23 mouse cellular contexts compared by ENCODE assay signal in the genomic region with DNA sequence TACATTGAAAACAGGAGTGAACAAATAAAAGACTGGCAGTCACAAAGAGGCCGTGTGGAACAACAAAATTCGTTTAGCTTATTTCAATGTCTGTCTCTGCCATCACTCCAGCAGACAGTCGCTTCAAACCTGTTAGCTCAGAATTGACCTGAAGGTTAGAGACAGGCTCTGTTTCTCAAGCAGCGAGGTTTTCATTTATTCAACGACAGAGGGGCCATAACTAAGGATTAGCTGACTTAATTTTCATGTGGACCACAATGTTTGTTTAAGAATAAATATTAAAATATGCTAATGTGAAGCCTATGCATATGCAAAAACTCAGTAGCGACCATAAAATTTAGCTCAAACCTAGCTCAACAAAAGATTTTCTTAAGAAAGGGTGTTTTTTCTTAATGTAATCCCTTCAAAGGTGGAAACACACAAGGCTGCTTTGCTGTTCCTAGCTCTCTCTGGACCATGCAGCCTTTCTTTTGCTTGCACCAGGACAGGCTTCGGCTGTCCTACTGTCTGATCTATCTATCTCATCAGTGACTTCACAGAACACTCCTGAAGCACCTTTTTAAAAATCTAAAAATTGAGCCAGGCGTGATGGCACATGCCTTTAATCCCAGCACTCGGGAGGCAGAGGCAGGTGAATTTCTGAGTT.
DNase-seq lines count a peak whose midpoint lies in the region; ATAC-seq and TF ChIP-seq lines count a peak whose summit lies in the region.
"Had no signal": no experiment of that assay in that cellular context is flagged by ENCODE, and none has a peak within 500 bp of the region (broad histone marks: within the 10 kb centered on the region; RNA-seq: fewer than 3 reads in every experiment).

No protein-coding gene starts in this region.

- H3K9ac ChIP-seq in heart, embryonic 11.5 days (ENCODE audit: low read depth, low read length), result no peak overlapping the region
- no peak overlapping the region for H3K9ac ChIP-seq in midbrain, embryonic 14.5 days (replicated peaks; ENCODE audit: low read length)
- no peak overlapping the region for H3K9ac ChIP-seq in midbrain, postnatal 0 days (replicated peaks; ENCODE audit: low read length, poor library complexity, severe bottlenecking)
- H3K9ac ChIP-seq in forebrain, embryonic 15.5 days (replicated peaks), result no peak overlapping the region
- H3K9ac ChIP-seq: embryonic facial prominence, embryonic 12.5 days; heart, embryonic 13.5 days; hindbrain, embryonic 12.5 days had no signal

- no peaks in the 10 kb centered on the region for H3K9me3 ChIP-seq in heart, embryonic 10.5 days
- H3K9me3 ChIP-seq in heart, embryonic 11.5 days (replicated peaks; ENCODE audit: control insufficient read depth, low read length), result no peaks in the 10 kb centered on the region
- H3K9me3 ChIP-seq in midbrain, embryonic 14.5 days (ENCODE audit: control insufficient read depth, low read length), result no peaks in the 10 kb centered on the region
- no peaks in the 10 kb centered on the region for H3K9me3 ChIP-seq in midbrain, postnatal 0 days (ENCODE audit: low read length)
- H3K9me3 ChIP-seq in forebrain, embryonic 15.5 days, result no peaks in the 10 kb centered on the region
- H3K9me3 ChIP-seq: embryonic facial prominence, embryonic 12.5 days; heart, embryonic 13.5 days; hindbrain, embryonic 12.5 days had no signal

- no peak overlapping the region for H3K27ac ChIP-seq in heart, embryonic 10.5 days
- no peak overlapping the region for H3K27ac ChIP-seq in heart, embryonic 11.5 days (ENCODE audit: low read depth, low read length)
- H3K27ac ChIP-seq in midbrain, embryonic 14.5 days (replicated peaks; ENCODE audit: low read depth, low read length), result no peak overlapping the region
- H3K27ac ChIP-seq in midbrain, postnatal 0 days (ENCODE audit: low read depth, low read length), result no peak overlapping the region
- peak overlapping the region; percentile 42; the same call in 1 of the 2 replicates for H3K27ac ChIP-seq in forebrain, embryonic 15.5 days (replicated peaks)
- H3K27ac ChIP-seq: embryonic facial prominence, embryonic 12.5 days; heart, embryonic 13.5 days; hindbrain, embryonic 12.5 days had no signal

- WGBS in heart, embryonic 10.5 days, result 78% methylated on average over 9 of the region's 9 CpGs
- WGBS in heart, embryonic 11.5 days (ENCODE audit: insufficient replicate concordance), result 76% methylated on average over 9 of the region's 9 CpGs
- WGBS in midbrain, embryonic 14.5 days, result 34% methylated on average over 9 of the region's 9 CpGs
- 41% methylated on average over 9 of the region's 9 CpGs for WGBS in midbrain, postnatal 0 days
- 34% methylated on average over 9 of the region's 9 CpGs for WGBS in forebrain, embryonic 15.5 days

- no peaks in the 10 kb centered on the region for H3K27me3 ChIP-seq in heart, embryonic 10.5 days (ENCODE audit: insufficient read depth, poor library complexity, severe bottlenecking)
- no peaks in the 10 kb centered on the region for H3K27me3 ChIP-seq in heart, embryonic 11.5 days (ENCODE audit: control insufficient read depth, insufficient read depth, low read length)
- no peaks in the 10 kb centered on the region for H3K27me3 ChIP-seq in midbrain, embryonic 14.5 days (ENCODE audit: control insufficient read depth, insufficient read depth, low read length)
- no peaks in the 10 kb centered on the region for H3K27me3 ChIP-seq in midbrain, postnatal 0 days (ENCODE audit: insufficient read depth, low read length)
- no peaks in the 10 kb centered on the region for H3K27me3 ChIP-seq in forebrain, embryonic 15.5 days
- H3K27me3 ChIP-seq: CH12.LX; embryonic facial prominence, embryonic 12.5 days; heart, embryonic 13.5 days; hindbrain, embryonic 12.5 days had no signal

- DNase-seq in heart, embryonic 10.5 days (ENCODE audit: low spot score), result peak; percentile 58
- peak; percentile 29 for DNase-seq in midbrain, embryonic 14.5 days
- no peak for DNase-seq in midbrain, postnatal 0 days (ENCODE audit: low spot score)
- DNase-seq in spleen, adult 12 weeks (ENCODE audit: low spot score), result no peak
- no peak for DNase-seq in kidney, adult 18-20 months
- DNase-seq: adrenal gland, adult 2 months; adrenal gland, postnatal 36 days; cerebellum, adult 11-12 months; cerebellum, adult 9-10 months; cerebellum, postnatal 25 days; gastrocnemius, postnatal 36 days; heart, adult 18-20 months; heart, postnatal 36 days had no signal

- no peak overlapping the region for H3K4me2 ChIP-seq in heart, embryonic 11.5 days
- no peak overlapping the region for H3K4me2 ChIP-seq in midbrain, embryonic 14.5 days (ENCODE audit: low read length)
- no peak overlapping the region for H3K4me2 ChIP-seq in midbrain, postnatal 0 days (ENCODE audit: low read depth, low read length, poor library complexity, severe bottlenecking)
- H3K4me2 ChIP-seq in forebrain, embryonic 15.5 days (replicated peaks), result no peak overlapping the region
- H3K4me2 ChIP-seq: embryonic facial prominence, embryonic 12.5 days; heart, embryonic 13.5 days; hindbrain, embryonic 12.5 days had no signal

- no peak for TF ChIP-seq CTCF in midbrain, postnatal 0 days (IDR thresholded peaks at IDR 0.05)

- H3K4me3 ChIP-seq in heart, embryonic 10.5 days, result no peak overlapping the region
- H3K4me3 ChIP-seq in heart, embryonic 11.5 days (ENCODE audit: low read depth, low read length), result no peak overlapping the region
- no peak overlapping the region for H3K4me3 ChIP-seq in midbrain, embryonic 14.5 days (replicated peaks; ENCODE audit: low read depth, low read length)
- H3K4me3 ChIP-seq in midbrain, postnatal 0 days (ENCODE audit: low read depth, low read length), result no peak overlapping the region
- H3K4me3 ChIP-seq in forebrain, embryonic 15.5 days, result no peak overlapping the region
- H3K4me3 ChIP-seq: embryonic facial prominence, embryonic 12.5 days; heart, embryonic 13.5 days; hindbrain, embryonic 12.5 days had no signal

- no peaks in the 10 kb centered on the region for H3K36me3 ChIP-seq in heart, embryonic 10.5 days
- no peaks in the 10 kb centered on the region for H3K36me3 ChIP-seq in heart, embryonic 11.5 days (ENCODE audit: control insufficient read depth, insufficient read depth, low read length)
- H3K36me3 ChIP-seq in midbrain, embryonic 14.5 days (ENCODE audit: control insufficient read depth, insufficient read depth, low read length), result no peaks in the 10 kb centered on the region
- H3K36me3 ChIP-seq in midbrain, postnatal 0 days (ENCODE audit: insufficient read depth, low read length), result no peaks in the 10 kb centered on the region
- H3K36me3 ChIP-seq in forebrain, embryonic 15.5 days, result no peaks in the 10 kb centered on the region
- H3K36me3 ChIP-seq: embryonic facial prominence, embryonic 12.5 days; heart, embryonic 13.5 days; hindbrain, embryonic 12.5 days had no signal

- no peak for ATAC-seq in heart, embryonic 11.5 days (replicated peaks; ENCODE audit: insufficient number of reproducible peaks, low FRiP score, low TSS enrichment)
- no peak; the same call in 1 of the 2 replicates for ATAC-seq in midbrain, embryonic 14.5 days (ENCODE audit: low FRiP score, low TSS enrichment)
- ATAC-seq in midbrain, postnatal 0 days (ENCODE audit: low FRiP score), result no peak
- ATAC-seq in forebrain, embryonic 15.5 days (replicated peaks), result peak; percentile 53
- ATAC-seq: hindbrain, embryonic 16.5 days; inflammation-experienced regulatory T-cells, adult 6 months; intestine, postnatal 0 days; Patski had no signal

- no peaks in the 10 kb centered on the region for H3K4me1 ChIP-seq in heart, embryonic 10.5 days
- no peaks in the 10 kb centered on the region for H3K4me1 ChIP-seq in heart, embryonic 11.5 days (ENCODE audit: control insufficient read depth, insufficient read depth, low read length)
- H3K4me1 ChIP-seq in midbrain, embryonic 14.5 days (ENCODE audit: control insufficient read depth, insufficient read depth, low read length), result no peaks in the 10 kb centered on the region
- no peaks in the 10 kb centered on the region for H3K4me1 ChIP-seq in midbrain, postnatal 0 days (ENCODE audit: insufficient read depth, low read length)
- no peaks in the 10 kb centered on the region; the same call in 1 of the 2 replicates for H3K4me1 ChIP-seq in forebrain, embryonic 15.5 days
- H3K4me1 ChIP-seq: embryonic facial prominence, embryonic 12.5 days; heart, embryonic 13.5 days; hindbrain, embryonic 12.5 days had no signal

Comparison
In these comparisons a context has a peak if more than half of its experiments do, and no peak if none do; other contexts are left out.
1. DNase-seq: peak in heart, embryonic 10.5 days (single experiment) and midbrain, embryonic 14.5 days (single experiment); none in midbrain, postnatal 0 days (single experiment), spleen, adult 12 weeks (single experiment) and kidney, adult 18-20 months (single experiment).